Mouse (Mus musculus): ENCODE measurements around the gene Gm29797.

The Gm29797 gene

DNA sequence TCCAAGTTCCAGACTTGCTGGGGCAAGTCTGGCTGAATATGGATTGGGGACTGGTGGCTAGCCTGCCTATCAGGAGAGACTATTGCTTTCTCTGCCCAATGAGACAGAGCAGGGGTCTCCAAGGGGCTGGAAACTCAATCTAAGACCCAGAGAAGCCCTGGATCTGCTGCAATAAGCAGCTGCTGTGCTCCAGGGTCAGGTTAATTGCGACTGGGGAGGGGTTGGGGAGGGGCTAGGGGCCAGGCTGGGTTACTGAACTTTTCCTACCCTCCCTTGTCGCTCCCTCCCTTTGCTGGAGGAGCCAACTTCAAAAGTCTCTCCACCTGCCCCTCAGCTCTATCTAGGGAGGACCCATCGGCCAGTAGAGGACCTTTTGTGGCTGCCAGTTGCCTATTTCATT, at the start of gene Gm29797:
TSS of gene Gm29797 (plus strand) at position 301 of the 400 bp plus-strand sequence.
- no peak for DNase-seq (ENCODE audit: low read depth in 1 of 2, low spot score in 2 of 2)

DNA sequence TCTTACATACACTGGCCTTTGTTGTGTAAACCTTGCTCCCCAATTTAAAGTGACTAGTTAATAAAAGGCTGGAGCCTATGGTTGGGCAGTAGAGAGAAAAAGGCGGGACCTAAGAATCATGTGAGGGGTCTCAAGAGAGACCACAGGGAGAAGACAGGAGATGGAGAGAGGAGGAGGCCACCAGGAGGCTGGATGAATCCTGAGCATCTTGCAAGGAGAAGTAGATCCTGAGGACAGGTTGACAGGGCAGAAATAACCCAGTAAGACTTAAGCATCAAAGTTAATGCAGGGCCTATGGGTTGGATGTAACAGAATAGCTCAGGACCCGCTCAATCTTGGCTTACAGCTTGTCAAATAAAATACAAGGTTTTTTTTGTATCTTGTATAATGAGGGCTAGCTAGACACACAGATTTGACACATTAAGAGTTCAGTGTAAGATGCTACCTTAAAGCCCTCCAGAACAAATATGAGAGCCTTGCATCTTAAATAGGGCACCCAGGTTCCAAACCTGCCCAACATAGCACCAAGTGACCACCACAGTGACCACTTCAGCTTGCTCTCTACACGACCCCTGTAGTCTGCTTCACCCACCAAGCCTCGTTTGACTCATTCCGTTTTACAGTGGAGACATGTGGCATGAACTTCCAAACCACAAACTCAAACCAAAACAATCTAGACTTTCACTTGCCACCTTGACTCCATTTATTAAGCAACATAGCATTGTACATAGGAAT, 37.9 kb upstream of the Gm29797 start:
- DNase-seq (ENCODE audit: low read depth in 1 of 2, low spot score in 2 of 2) = no peak

DNA sequence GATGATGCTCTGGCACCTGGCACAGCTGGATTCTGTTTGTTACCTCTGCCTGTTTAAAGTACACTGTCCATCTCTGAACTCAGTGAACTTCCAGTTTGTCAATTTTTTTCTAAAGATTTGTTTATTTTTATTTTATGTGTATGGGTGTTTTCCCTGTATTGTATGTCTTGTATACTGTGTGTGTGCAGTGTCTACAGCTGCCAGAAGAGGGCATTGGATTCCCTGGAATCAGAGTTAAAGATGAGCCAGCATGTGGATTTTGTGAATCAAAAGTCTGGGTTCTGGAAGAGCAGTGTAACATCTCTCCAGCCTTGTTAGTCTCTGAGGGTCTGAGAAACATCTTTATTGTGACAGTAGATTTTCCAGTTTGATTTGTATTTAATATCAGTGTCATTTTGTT, 33.4 kb upstream of the Gm29797 start:
- DNase-seq (ENCODE audit: low read depth in 1 of 2, low spot score in 2 of 2) = no peak

DNA sequence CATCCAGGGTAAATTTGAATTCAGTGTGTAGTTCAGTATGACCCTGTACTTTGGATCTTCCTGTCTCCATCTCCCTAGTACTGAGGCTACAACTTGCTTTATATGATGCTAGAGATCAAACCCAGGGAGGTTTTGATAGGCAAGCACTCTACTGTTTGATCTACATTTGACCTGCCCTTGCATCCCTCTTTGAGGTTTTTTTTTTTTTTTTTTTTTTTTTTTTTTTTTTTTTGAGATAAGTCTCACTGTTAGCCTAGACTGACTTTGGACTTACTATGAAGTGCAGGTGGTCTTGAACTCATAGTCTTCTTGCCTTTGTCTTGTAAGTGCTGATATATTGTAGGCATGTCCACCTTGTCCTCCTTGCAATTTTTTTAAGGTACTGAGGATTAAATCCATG, 28.4 kb upstream of the Gm29797 start:
- no peak for DNase-seq (ENCODE audit: low read depth in 1 of 2, low spot score in 2 of 2)

DNA sequence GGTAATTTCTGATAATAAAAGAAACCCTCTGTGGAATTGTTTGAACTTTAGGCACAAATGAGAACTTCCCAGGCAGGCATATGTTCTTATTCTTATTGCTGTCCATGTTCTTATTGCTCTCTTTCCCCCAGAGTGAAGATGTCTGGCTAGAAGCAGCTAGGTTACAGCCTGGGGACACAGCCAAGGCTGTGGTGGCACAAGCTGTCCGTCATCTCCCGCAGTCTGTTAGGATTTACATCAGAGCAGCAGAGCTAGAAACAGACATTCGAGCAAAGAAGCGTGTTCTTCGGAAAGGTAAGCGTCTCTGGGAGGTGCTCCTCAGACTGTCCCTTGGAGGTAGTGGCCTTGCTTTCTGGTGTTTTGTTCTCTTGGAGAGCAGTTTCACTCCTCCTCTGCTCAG, 24.2 kb upstream of the Gm29797 start:
- DNase-seq (ENCODE audit: low read depth in 1 of 2, low spot score in 2 of 2) = no peak

DNA sequence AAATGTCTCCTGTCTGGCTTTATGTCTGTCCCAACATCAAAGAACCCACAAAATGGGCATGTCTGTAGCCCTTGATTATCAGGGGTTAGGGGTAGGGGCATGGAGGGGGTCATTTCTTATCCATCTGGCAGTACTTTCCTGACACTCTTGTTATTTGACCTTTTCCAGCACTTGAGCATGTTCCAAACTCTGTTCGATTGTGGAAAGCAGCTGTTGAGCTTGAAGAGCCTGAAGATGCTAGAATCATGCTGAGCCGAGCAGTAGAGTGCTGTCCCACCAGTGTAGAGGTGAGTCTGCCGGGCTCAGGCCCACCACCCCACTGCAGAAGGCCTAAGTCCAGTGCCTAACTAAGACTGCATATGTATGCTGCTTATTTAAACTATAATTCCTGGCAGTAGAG, 21.0 kb upstream of the Gm29797 start:
- no peak for DNase-seq (ENCODE audit: low read depth in 1 of 2, low spot score in 2 of 2)

DNA sequence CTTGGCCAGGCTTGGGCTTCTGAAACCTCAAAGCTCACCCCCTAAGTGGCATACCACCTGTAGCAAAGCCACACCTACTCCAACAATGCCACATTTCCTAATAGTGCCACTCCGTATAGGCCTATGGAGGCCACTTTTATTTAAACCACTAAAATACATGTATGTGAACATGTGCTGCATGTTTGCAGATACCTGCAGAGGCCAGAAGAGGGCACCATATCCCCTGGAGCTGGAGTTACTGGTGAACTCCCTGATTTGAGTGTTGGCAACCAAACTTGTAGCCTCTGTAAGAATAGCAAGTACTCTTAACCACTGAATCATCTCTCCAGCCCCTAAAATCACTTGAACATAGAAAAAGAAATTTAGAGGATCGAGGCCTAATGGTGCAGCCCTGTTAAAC, 12.5 kb upstream of the Gm29797 start:
- DNase-seq (ENCODE audit: low read depth in 1 of 2, low spot score in 2 of 2) = peak in 1 of 2 experiments; percentile 13

DNA sequence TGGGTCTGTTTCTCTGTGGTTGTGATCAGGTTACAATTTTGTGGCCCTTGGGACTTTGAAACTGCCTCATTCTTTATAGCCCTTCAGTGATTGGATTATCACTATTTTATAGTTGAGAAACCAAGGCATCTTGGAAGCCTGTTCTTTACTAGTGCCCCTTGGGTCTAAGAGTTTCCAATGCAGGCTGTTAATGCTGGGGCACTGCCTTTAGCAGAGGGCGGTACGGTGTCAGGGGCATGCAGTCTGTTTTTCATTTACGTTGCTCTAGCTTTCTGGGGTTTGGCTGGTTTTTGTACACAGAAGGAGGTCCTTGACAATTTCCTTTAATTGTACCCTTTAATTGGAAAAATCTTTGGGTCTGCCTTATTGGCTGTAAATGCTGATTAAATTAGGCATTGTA, 11.2 kb upstream of the Gm29797 start:
- DNase-seq (ENCODE audit: low read depth in 1 of 2, low spot score in 2 of 2) = no peak

DNA sequence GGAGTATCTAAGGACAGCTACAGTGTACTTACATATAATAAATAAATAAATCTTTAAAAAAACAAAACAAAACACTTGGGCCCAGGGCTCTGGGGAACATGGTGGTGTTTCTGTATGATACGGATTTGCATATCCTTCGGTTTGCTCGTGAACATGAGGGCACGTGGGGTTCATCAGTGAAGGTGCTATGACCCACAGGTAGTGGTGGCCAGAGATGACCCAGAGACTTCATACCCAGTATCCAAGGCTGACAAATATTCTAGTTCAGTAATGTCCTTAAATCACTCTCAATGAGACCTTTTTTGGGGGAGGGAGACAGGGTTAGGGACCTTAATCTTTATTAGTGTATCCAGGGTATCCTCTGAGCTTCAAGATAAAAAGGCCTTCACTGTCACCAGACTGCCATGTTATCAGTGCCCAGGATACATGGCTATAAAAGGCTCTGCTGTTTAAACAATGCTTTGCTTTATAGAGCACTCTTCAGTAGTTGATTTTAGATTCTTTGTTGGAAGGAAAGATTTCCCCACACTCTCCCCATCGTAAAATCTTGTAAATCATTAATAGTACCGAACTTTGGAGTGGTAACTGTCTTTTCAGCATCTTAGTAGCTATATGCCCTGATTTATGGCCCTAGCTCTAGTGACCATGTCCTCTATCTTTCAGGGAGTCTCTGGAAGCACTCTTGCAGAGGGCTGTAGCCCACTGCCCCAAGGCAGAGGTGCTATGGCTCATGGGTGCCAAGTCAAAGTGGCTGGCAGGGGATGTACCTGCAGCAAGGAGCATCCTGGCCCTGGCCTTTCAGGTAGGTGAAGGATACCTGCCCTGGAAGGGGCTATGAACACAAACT, 10.0 kb upstream of the Gm29797 start:
- no peak for DNase-seq (ENCODE audit: low read depth in 1 of 2, low spot score in 2 of 2)

DNA sequence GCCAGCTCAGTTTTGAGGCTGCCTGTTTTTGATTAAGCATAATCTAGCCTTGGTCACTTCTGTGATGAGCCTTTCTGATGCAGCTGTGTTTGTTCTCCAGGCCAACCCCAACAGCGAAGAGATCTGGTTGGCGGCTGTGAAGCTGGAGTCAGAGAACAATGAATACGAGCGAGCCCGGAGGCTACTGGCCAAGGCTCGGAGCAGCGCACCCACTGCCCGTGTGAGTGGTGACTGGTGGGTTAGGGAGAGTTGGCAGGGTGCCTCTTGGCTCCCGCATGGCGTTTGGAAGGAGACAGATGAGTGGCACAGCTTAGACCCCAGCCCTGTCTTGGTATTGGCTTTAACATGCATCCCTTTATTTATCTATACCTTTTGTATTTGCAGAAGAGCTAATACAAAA, 7.9 kb upstream of the Gm29797 start:
- no peak for DNase-seq (ENCODE audit: low read depth in 1 of 2, low spot score in 2 of 2)

DNA sequence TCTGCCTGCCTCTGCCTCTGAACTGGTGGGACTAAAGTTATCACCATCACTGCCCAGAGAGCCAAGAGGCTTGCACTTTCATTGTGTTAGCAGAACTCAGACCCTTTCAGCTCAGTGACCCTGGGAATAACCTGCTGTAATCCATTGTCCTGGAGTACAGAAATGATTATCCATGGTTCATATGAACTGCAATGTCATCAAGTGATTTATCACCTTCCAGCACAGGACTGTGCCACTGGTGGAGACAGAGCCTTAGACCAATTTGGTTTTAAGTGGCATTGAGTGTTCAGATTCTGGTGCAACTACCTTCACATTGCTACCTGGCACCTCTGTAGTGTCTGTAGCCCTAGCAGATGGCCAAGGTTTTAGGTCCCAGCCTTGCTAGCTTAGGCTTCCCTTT, 3.8 kb upstream of the Gm29797 start:
- no peak for DNase-seq (ENCODE audit: low read depth in 1 of 2, low spot score in 2 of 2)

DNA sequence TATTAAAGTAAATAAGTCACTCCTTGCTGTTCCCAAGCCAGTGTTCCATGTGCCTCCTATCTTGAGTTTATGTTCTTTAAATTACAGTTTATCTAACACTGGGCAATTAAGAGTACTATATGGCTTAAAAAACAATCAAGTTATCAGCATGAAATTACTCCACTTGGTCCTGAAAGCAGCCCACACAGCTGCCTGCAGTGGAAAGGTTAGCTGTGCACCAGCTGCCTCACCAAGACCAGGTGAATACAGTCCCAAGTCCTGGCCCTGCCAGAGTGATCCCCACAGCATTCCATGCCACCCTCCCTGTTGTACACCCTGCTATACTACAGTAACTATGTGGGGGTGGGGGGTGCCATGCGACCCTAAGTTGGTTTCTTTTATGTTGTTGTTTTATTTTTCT, 3.3 kb upstream of the Gm29797 start:
- DNase-seq (ENCODE audit: low read depth in 1 of 2, low spot score in 2 of 2) = no peak

DNA sequence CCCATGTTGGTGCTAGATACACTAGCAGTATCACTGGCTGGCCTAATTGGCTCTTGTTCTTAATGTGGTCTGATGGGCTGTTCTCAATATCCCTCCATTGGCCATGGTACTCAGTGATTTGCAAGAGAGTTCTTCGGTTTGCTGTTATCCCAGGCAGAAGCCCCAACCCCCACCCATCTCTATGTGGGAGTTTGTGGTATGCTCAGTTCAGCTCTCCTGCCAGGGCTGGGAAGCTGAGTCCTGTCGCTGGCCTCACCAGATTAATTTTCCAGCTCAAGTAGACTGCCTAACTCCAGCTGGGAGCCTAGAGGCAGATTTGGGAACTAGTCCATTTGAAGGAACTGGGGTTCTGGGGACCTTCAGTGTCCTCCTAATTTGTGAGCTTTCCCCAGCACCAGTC, 607 bp downstream of the Gm29797 start:
- no peak for DNase-seq (ENCODE audit: low read depth in 1 of 2, low spot score in 2 of 2)

DNA sequence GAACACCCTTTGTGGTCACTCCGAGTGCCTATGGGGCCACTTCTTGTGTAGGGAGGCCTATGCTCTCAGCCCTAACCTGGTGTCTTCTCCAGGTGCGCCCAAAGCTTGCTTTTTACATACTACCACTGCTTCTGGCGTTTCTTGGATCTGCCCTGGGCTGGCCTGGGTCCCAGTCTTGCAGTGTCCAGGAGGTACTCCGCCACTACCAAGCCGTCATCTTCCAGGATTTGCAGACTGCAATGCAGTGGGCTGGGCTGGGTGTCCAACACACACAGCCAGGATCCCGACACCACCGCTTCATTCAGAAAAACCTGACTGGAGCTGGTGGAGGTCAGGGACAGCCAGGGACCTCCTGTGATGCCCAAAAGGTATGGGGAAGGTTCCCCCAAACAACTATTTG, 1.7 kb downstream of the Gm29797 start:
- DNase-seq (ENCODE audit: low read depth in 1 of 2, low spot score in 2 of 2) = no peak

DNA sequence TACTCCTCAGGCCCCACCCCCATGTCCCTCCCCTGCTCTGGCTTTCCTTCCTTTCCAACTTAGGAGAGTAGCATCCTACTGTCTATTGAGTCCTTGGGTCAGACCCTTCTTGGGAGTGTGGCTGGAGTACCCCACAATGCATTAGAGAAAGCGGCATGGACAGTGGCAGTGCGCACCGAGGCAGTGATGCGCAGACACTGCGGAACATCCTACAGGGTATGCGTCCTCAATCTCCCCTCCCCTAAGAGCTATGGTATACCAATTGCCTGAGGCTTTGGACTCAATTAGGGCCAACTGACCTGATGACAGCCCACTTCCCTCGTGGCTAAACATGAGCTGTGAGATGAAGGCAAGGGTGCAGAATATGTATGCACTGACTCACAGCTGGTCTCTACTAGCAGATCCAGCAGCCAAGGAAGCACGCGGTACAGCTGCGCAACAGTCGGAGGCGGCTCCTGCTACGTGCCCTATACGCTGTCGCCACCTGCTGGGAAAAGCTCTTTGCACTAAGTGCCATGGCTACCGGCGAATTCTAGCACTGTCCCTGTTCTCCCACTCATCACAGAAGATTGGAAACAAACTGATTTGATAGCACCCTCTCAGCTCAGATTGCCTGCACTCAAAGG, 2.2 kb downstream of the Gm29797 start:
- DNase-seq (ENCODE audit: low read depth in 1 of 2, low spot score in 2 of 2) = no peak

DNA sequence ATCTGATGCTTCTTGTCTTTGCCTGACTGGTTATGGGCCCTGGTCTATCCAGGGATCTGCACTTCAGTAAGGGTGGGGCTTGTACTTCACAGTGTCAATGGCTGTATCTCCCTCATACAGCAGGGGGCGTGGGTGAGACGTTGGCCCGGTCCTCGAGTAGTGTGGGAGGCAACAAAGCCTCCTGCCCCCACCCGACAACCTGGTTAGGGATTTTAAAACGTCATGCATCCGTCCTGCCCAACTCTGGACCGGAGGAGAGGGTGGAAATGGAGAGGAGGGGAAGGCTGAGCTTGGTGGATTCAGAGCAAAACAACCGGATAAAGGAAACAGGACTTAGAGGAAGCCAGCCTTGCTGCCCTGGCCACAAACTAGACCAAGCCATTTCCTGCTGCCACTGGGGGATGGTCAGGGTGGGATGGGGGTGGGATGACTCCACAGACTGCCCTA, 2.8 kb downstream of the Gm29797 start:
- DNase-seq (ENCODE audit: low read depth in 1 of 2, low spot score in 2 of 2) = peak; percentile 46 to 63

DNA sequence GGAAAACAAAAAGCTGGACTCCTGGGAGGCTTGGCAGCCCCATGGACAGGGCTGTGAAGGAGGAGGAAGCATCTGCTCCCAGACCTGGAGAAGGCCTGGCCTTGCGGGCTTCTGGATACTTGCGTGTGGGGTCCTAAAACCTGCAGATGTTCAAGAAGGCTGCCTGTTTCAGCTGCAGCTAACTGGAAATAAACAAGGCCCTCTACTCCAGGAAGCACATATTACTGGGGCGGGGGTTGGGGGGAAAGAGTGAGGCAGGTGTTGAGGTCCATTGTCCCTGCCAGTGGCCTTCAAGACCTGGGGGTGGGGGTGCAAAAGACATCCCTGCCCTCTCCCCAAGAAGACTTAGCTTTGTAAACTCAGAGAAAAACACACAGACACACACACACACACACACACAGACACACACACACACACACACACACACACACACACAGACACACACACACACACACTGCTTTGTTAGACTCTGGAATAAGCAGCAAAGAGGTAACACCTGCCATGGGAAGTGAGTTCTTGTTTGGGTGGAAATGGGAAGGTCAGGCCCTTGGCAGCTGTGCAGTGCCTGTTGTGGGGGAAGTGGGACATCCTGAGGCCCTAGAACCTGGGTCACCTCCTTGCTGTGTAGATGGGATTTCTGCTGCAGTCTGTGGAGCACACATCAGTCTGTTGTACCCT, 5.9 kb downstream of the Gm29797 start:
- DNase-seq (ENCODE audit: low read depth in 1 of 2, low spot score in 2 of 2) = no peak

DNA sequence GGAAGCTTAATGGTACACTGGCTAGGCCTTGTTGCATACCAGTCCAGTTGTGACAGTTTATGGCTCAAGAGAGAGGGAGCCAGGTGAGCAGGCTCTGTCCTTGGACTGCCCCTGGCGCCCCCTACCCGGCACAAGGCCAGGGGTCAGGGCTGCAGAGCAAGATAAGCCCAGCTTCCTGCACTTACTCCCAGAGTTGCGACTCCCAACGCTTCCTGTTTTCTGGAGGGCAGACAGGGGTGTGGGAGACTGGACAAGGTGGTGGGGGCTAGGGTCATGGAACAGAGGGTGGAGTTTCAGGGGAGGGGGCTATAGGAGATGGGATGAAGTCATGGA, 6.4 kb downstream of the Gm29797 start:
- DNase-seq (ENCODE audit: low read depth in 1 of 2, low spot score in 2 of 2) = no peak

DNA sequence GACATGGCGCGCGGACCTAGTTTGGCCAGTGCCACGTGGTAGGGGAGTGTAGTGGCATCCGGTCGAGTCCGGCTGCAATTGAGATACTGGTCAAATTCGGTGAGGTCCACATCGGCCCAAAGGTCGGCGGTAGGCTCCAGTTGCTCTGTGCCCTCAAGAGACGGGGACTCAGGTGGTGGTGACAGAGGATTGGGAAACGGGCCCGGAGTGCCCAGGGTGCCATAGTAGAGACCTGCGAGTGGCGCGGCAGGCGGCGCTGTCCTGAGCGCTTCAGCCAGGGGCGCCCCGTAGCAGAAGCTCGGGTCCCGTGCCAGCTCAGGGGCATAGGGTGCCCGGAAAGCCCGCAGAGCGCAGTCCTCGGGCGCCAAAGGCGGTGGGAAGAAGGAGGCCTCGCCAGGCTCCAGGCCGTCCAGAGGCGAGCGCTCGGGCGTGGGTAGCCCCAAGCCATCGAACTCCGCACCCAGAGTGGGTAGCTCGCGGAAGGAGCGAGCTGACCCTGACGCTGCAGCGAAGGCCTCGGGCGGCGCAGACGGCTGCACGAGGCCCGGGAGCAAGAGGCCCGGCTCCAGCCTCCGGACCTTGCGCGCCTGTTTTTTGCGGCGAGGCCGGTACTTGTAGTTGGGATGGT, 13.6 kb downstream of the Gm29797 start:
- DNase-seq (ENCODE audit: low read depth in 1 of 2, low spot score in 2 of 2) = no peak

DNA sequence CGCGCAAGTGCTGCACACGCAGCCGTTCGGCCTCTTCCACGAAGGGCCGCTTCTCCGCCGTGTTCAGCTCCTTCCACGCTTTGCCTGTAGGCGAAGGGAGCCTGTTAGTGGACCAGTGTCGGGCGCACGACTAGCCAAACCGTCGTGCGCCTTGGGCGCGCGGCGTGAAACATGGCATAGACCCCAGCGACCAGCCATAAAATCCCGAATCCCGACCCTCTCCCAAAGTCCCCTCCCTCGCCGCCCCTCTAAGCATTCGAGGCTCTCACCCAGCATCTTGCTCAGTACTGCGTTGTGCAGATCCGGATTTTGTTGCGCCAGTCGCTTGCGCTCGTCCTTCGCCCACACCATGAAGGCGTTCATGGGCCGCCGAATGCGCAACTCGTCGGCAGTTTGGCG, 14.1 kb downstream of the Gm29797 start:
- no peak for DNase-seq (ENCODE audit: low read depth in 1 of 2, low spot score in 2 of 2)

DNA sequence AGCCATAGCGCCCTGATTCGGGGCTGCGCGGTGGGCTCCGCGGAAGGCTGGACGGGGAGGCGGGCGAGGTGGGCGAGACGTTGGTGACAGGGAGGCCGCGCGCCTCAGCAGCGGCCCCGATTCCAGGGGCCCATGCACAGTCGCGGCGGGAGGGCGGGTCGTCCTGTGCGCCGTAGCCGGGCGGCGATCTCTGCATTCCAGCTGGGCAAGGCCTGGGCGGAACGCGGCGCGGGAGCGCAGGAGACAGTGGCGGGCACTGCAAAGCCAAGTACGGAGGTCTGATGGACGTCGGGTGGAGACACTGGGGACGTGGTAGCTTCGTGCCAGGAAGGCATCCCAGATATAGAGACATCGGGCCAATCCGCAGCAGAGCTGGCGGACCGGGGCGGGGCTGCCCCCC, 14.5 kb downstream of the Gm29797 start, which contains the start of gene Sox18:
TSS of gene Sox18 (minus strand) at position 315 of the 400 bp plus-strand sequence.
- no peak for DNase-seq (ENCODE audit: low read depth in 1 of 2, low spot score in 2 of 2)

All from monocyte, adult 2 months (primary cell).